Mouse (Mus musculus): ENCODE results near the gene Gpr155.

Gene Gpr155

DNA sequence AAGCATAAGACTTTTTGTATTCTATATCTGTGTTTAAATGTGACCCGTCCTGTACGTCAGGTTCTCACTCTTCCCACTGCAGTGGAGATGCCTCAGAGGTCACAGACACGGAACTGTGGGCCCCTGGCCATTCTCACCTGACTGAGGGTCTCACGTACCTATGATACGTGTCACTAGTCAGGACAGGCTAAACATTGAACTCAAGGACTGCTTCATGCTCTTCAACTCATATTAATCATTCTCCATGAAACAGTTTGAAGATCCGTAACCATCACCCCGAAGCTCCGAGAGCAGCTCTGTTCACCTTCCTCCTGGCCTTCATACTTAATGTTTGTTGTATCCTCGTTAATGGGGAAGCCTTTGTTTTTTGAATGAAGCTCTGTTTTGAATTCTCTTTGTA lies 68.9 kb downstream of the Gpr155 start:
- DNase-seq = no peak

GRCm38 (mm10) chr2:73314311-73314710 lies 72.1 kb downstream of the Gpr155 start:
- DNase-seq = no peak

DNA sequence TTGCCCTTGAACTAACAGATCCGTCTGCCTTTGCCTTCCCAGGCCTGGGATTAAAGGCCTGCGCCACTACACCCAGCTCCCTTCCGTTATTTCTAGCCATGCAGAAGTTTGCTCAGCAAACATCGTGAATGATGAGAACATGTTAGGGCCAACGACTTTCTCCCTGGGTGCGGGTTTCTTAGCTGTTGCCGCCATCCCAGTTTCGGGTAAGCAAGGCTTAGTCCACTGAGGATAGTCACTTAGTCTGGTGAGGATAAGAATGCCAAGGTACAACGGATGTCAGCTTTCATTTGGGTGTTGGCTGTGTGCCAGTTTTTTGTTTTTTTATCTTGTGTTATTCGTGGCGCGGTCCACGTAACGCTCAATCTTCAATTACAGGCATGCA lies 73.3 kb downstream of the Gpr155 start:
- peak; percentile 41 for DNase-seq

GRCm38 (mm10) chr2:73312152-73313116 lies 73.9 kb downstream of the Gpr155 start, which contains the start of the genes Scrn3 and Cir1:
Gene Scrn3, plus strand, starts transcription at chr2:73312601.
Gene Cir1, minus strand, starts transcription at chr2:73312701.
- DNase-seq = peak; percentile 98

GRCm38 (mm10) chr2:73306006-73306405 lies 80.4 kb downstream of the Gpr155 start:
- no peak for DNase-seq

- no peak for DNase-seq
Measured at GRCm38 (mm10) chr2:73304506-73304905, 81.9 kb downstream of the Gpr155 start.

DNA sequence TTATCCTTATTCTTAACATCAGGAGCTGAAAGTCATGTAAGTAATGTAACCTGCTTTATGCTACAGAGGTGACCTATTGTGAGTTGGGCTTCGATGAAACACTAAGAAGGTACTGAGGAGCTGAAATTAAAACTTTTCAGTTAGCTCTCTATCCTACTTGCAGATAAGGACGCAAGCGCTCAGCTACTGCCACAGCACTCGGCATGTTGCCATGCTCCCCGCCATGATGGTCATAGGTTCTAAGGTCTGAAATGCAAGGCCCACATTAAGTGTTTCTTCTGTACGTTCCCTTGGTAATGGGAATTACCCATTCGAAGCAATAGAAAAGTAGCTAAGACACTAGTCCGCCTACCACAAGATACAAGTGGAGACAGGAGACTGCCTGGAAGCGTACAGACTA lies 83.7 kb downstream of the Gpr155 start:
- DNase-seq = no peak

DNA sequence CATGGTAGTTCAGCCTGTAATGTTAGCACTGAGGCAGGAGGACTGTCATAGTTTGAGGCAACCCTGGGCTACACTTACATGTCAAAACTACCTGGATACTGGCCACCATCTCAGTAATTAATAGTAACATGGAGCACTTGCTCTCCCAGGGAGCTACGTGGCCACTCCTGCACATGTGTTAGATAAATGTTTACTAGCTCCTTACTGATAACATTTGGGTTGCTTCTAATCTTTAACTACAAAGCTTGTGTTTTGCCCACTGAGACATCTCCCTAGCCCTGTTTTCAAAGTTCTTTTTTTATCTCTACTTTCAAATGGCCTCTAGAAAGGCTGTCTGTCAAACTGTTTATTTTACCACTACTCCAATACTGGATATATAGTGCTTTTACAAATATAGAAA lies 84.4 kb downstream of the Gpr155 start:
- DNase-seq = no peak

DNA sequence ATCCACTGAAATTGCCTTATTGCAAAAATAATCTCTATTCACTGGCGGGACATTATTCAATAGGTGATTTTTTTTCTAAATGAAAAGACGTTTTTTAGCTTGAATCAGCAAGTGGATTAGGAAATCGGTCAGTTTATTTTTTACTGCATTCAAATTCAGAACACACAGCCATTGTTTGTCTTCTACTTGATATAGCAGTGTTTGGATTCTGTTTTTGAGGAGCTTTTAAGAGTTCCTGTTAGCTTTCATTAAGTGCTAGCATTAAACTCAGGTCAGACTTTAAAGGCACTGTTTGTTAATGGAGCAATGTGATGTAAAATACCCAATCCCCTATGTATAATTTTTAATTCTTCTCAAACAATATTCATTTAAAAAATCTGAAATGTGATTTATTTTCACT lies 87.5 kb downstream of the Gpr155 start:
- DNase-seq = no peak

- DNase-seq = no peak
Measured at GRCm38 (mm10) chr2:73298154-73298553, 88.2 kb downstream of the Gpr155 start.

DNA sequence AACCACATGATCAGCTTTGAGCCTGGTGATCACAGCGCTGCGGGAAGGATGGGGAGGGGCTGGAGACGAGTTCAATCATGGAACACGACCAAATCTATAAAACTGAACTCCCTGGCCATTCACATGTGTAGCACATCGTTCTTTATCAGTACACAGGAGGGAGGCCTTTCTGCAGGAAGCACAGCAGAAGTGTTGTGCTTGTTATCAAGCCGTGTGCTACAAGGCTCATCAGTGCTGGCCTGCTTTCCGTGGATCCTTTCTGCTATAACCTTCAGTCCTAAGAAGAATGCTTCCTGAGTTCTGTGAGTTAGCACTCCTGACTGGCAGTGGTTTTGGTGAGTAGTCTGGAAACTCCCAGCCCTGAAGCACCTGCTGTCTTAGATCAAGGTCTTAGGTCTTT lies 91.3 kb downstream of the Gpr155 start:
- no peak for DNase-seq

Data from embryo, embryonic 11 days (tissue).